Mouse (Mus musculus) hindbrain, embryonic 16.5 days (tissue): ENCODE data around the gene Fhl3. TPM values are rescaled to one million over a fixed set of nuclear protein-coding genes. Genes with fewer than 3 reads are reported as not detected.

Experiments
- ATAC-seq: fragments of 200-750 bp; cut with Nextera tagmentation; 2 replicates; pipeline ENCODE4 v1.8.0; 2017; ENCODE audit warnings: moderate TSS enrichment, moderate library complexity
- H3K27ac ChIP-seq: fragments of 300-500 bp; sonication (generic); 2 replicates; pipeline ENCODE4 v1.5.1; 2014; ENCODE audit warnings: low read depth, mild to moderate bottlenecking, control low read depth, low read length, moderate library complexity
- H3K27me3 ChIP-seq: fragments of 300-500 bp; sonication (generic); replicated peaks from 2 replicates; pipeline ENCODE4 v1.6.1; 2014; ENCODE audit warnings: low read length; ENCODE audit not compliant: control insufficient read depth, insufficient read depth
- H3K36me3 ChIP-seq: fragments of 300-500 bp; sonication (generic); 2 replicates; pipeline ENCODE4 v1.6.1; 2014; ENCODE audit warnings: mild to moderate bottlenecking, low read length, moderate library complexity, mixed read lengths; ENCODE audit not compliant: control insufficient read depth, insufficient read depth
- H3K4me1 ChIP-seq: fragments of 300-500 bp; sonication (generic); 2 replicates; pipeline ENCODE4 v1.6.1; 2014; ENCODE audit warnings: low read depth, low read length; ENCODE audit not compliant: control insufficient read depth, insufficient read depth
- H3K4me2 ChIP-seq: fragments of 300-500 bp; sonication (generic); 2 replicates; pipeline ENCODE4 v1.6.1; 2014; ENCODE audit warnings: mild to moderate bottlenecking, low read length, control low read depth, moderate library complexity
- H3K4me3 ChIP-seq: fragments of 300-500 bp; sonication (generic); 2 replicates; pipeline ENCODE4 v1.5.1; 2014; ENCODE audit warnings: mild to moderate bottlenecking, low read length, control low read depth, moderate library complexity
- H3K9ac ChIP-seq: fragments of 300-500 bp; sonication (generic); 2 replicates; pipeline ENCODE4 v1.6.1; 2014; ENCODE audit warnings: low read depth, mild to moderate bottlenecking, control low read depth, low read length, moderate library complexity
- H3K9me3 ChIP-seq: fragments of 300-500 bp; sonication (generic); 2 replicates; pipeline ENCODE4 v1.6.1; 2014; ENCODE audit warnings: mild to moderate bottlenecking, low read length, moderate library complexity; ENCODE audit not compliant: control insufficient read depth
- WGBS: fragments of 180-500 bp; shearing (Covaris S2); extraction: QIAGEN DNeasy Blood & Tissue Kit; methylation state at CpG from one replicate; pipeline ENCODE4 v1.1.7; 2014; 5-methylcytosine and 5-hydroxymethylcytosine counted together
- polyA plus RNA-seq: library from polyadenylated mRNA; unstranded; fragments of >200 nt; fragmentation: Nextera tagmentation; extraction: Ambion mirVana; gene quantifications from 2 replicates; pipeline ENCODE4 v1.2.1, GENCODE M21; 2015

Fhl3 gene
- polyA plus RNA-seq, 1 experiment from 2014 or later, result 1.5 TPM

GRCm38 (mm10) chr4:124675037-124675436 lies 25.5 kb upstream of the Fhl3 start:
- Histone ChIP-seq H3K27me3 (peaks cover 4% of the 10 kb centered on the region; the same call in 1 of the 2 replicates), H3K9me3 (no peaks in the 10 kb centered on the region), H3K4me3 (no peak overlapping the region), H3K27ac (no peak overlapping the region), H3K9ac (no peak overlapping the region), H3K4me2 (no peak overlapping the region), H3K36me3 (peaks cover 12% of the 10 kb centered on the region), H3K4me1 (peaks cover 25% of the 10 kb centered on the region)
- 1% methylated on average over 4 of the region's 4 CpGs for WGBS
- no peak for ATAC-seq

GRCm38 (mm10) chr4:124675958-124676357 lies 24.5 kb upstream of the Fhl3 start:
- no peak overlapping the region for H3K4me2 ChIP-seq
- H3K9me3 ChIP-seq, result no peaks in the 10 kb centered on the region
- peaks cover 25% of the 10 kb centered on the region for H3K4me1 ChIP-seq
- H3K27me3 ChIP-seq, result peaks cover under 1% of the 10 kb centered on the region; the same call in 1 of the 2 replicates
- H3K9ac ChIP-seq, result no peak overlapping the region
- 83% methylated on average over 6 of the region's 6 CpGs for WGBS
- ATAC-seq, result no peak
- no peak overlapping the region for H3K27ac ChIP-seq
- no peak overlapping the region for H3K4me3 ChIP-seq
- peaks cover 18% of the 10 kb centered on the region for H3K36me3 ChIP-seq

GRCm38 (mm10) chr4:124682270-124682669 lies 18.2 kb upstream of the Fhl3 start:
- no peak overlapping the region for H3K4me2 ChIP-seq
- no peak for ATAC-seq
- no peaks in the 10 kb centered on the region for H3K4me1 ChIP-seq
- H3K9me3 ChIP-seq, result no peaks in the 10 kb centered on the region
- WGBS, result 59% methylated on average over 7 of the region's 7 CpGs
- no peaks in the 10 kb centered on the region for H3K27me3 ChIP-seq
- H3K4me3 ChIP-seq, result no peak overlapping the region
- no peak overlapping the region for H3K27ac ChIP-seq
- H3K9ac ChIP-seq, result no peak overlapping the region
- peaks cover 40% of the 10 kb centered on the region for H3K36me3 ChIP-seq

GRCm38 (mm10) chr4:124683474-124683873 lies 17.0 kb upstream of the Fhl3 start:
- no peaks in the 10 kb centered on the region for H3K4me1 ChIP-seq
- H3K9me3 ChIP-seq, result no peaks in the 10 kb centered on the region
- no peak overlapping the region for H3K4me3 ChIP-seq
- no peaks in the 10 kb centered on the region for H3K27me3 ChIP-seq
- H3K4me2 ChIP-seq, result no peak overlapping the region
- H3K9ac ChIP-seq, result no peak overlapping the region
- no peak overlapping the region for H3K27ac ChIP-seq
- no peak for ATAC-seq
- whole genome bisulfite sequencing, result 93% methylated on average over 4 of the region's 4 CpGs
- H3K36me3 ChIP-seq, result peaks cover 37% of the 10 kb centered on the region

GRCm38 (mm10) chr4:124685004-124685403 lies 15.5 kb upstream of the Fhl3 start:
- no peak overlapping the region for H3K9ac ChIP-seq
- no peak for ATAC-seq
- H3K36me3 ChIP-seq, result peaks cover 28% of the 10 kb centered on the region
- no peaks in the 10 kb centered on the region for H3K27me3 ChIP-seq
- H3K27ac ChIP-seq, result no peak overlapping the region
- no peak overlapping the region for H3K4me2 ChIP-seq
- no peaks in the 10 kb centered on the region for H3K9me3 ChIP-seq
- WGBS, result 84% methylated on average over 4 of the region's 4 CpGs
- H3K4me1 ChIP-seq, result no peaks in the 10 kb centered on the region
- no peak overlapping the region for H3K4me3 ChIP-seq

GRCm38 (mm10) chr4:124685453-124685852 lies 15.0 kb upstream of the Fhl3 start:
- Histone ChIP-seq H3K36me3 (peaks cover 27% of the 10 kb centered on the region), H3K27me3 (no peaks in the 10 kb centered on the region), H3K4me2 (no peak overlapping the region), H3K9ac (no peak overlapping the region), H3K9me3 (no peaks in the 10 kb centered on the region), H3K4me3 (no peak overlapping the region), H3K4me1 (no peaks in the 10 kb centered on the region), H3K27ac (no peak overlapping the region)
- 88% methylated on average over 8 of the region's 8 CpGs for WGBS
- no peak for ATAC-seq

GRCm38 (mm10) chr4:124685897-124686402 lies 14.6 kb upstream of the Fhl3 start:
- no peak overlapping the region for H3K4me2 ChIP-seq
- ATAC-seq, result no peak
- peaks cover 22% of the 10 kb centered on the region for H3K36me3 ChIP-seq
- no peaks in the 10 kb centered on the region for H3K27me3 ChIP-seq
- 0 out of 2 replicates have a peak, but pooled peaks cover 3% of the 10 kb centered on the region for H3K4me1 ChIP-seq
- no peak overlapping the region for H3K4me3 ChIP-seq
- H3K27ac ChIP-seq, result no peak overlapping the region
- WGBS, result 85% methylated on average over 8 of the region's 8 CpGs
- H3K9me3 ChIP-seq, result no peaks in the 10 kb centered on the region
- no peak overlapping the region for H3K9ac ChIP-seq

- Histone ChIP-seq H3K27me3 (no peaks in the 10 kb centered on the region), H3K4me3 (no peak overlapping the region), H3K36me3 (no peaks in the 10 kb centered on the region), H3K4me1 (peaks cover 10% of the 10 kb centered on the region), H3K9ac (no peak overlapping the region), H3K27ac (no peak overlapping the region), H3K4me2 (no peak overlapping the region), H3K9me3 (no peaks in the 10 kb centered on the region)
- WGBS, result 87% methylated on average over 8 of the region's 8 CpGs
- no peak for ATAC-seq
These were observed 9.0 kb upstream of the Fhl3 start for GRCm38 (mm10) chr4:124691455-124691854.

- Histone ChIP-seq H3K27ac (no peak overlapping the region), H3K4me1 (peaks cover 10% of the 10 kb centered on the region), H3K9me3 (no peaks in the 10 kb centered on the region), H3K4me3 (peak overlapping the region; percentile 80), H3K9ac (peak overlapping the region; percentile 75), H3K4me2 (peak overlapping the region; percentile 91), H3K27me3 (no peaks in the 10 kb centered on the region), H3K36me3 (no peaks in the 10 kb centered on the region)
- no peak for ATAC-seq
- 81% methylated on average over 3 of the region's 3 CpGs for WGBS
These were observed 8.1 kb upstream of the Fhl3 start for GRCm38 (mm10) chr4:124692416-124692861.
